25 mouse cellular contexts compared by ENCODE assay signal in genomic region chr5:107027616-107028015, GRCm38 (mm10).
DNase-seq lines count a peak whose midpoint lies in the region; ATAC-seq and TF ChIP-seq lines count a peak whose summit lies in the region.
"Had no signal": no experiment of that assay in that cellular context is flagged by ENCODE, and none has a peak within 500 bp of the region (broad histone marks: within the 10 kb centered on the region; RNA-seq: fewer than 3 reads in every experiment).

No protein-coding gene starts in this region.

- 0 out of 2 replicates have a peak overlapping the region, but pooled peaks have one; percentile 56 for H3K27ac ChIP-seq in intestine, embryonic 15.5 days
- H3K27ac ChIP-seq in intestine, postnatal 0 days (ENCODE audit: low read depth, low read length) = no peak overlapping the region
- H3K27ac ChIP-seq in lung, embryonic 15.5 days = peak overlapping the region; percentile 60
- H3K27ac ChIP-seq: embryonic facial prominence, embryonic 10.5 days; embryonic facial prominence, embryonic 13.5 days; forebrain, embryonic 12.5 days; forebrain, embryonic 15.5 days; heart, adult 2 months; hindbrain, embryonic 14.5 days; hindbrain, postnatal 0 days had no signal

- DNase-seq in heart, adult 11 months = peak; percentile 85
- DNase-seq in heart, postnatal 4 days = no peak
- no peak for DNase-seq in lung, postnatal 25 days (ENCODE audit: low spot score)
- DNase-seq: adrenal gland, adult 8-10 months; adrenal gland, postnatal 25 days; cerebellum, adult 11-12 months; cerebellum, adult 8-10 months; cerebellum, postnatal 10 days; cerebellum, postnatal 36 days; embryo, embryonic 11 days; gastrocnemius, postnatal 25 days; heart, adult 2 months; heart, postnatal 36 days had no signal

- whole genome bisulfite sequencing in intestine, embryonic 15.5 days = 87% methylated on average over 6 of the region's 6 CpGs
- 92% methylated on average over 6 of the region's 6 CpGs for WGBS in intestine, postnatal 0 days
- 81% methylated on average over 6 of the region's 6 CpGs for WGBS in lung, embryonic 15.5 days

- no peaks in the 10 kb centered on the region for H3K27me3 ChIP-seq in intestine, embryonic 15.5 days (replicated peaks)
- H3K27me3 ChIP-seq in intestine, postnatal 0 days (replicated peaks; ENCODE audit: control insufficient read depth, insufficient read depth, low read length) = no peaks in the 10 kb centered on the region
- H3K27me3 ChIP-seq in lung, embryonic 15.5 days = no peaks in the 10 kb centered on the region
- H3K27me3 ChIP-seq: forebrain, embryonic 12.5 days; forebrain, embryonic 15.5 days had no signal

- ATAC-seq in intestine, embryonic 15.5 days = no peak
- ATAC-seq in intestine, postnatal 0 days = no peak
- no peak for ATAC-seq in lung, embryonic 15.5 days (ENCODE audit: borderline replicate concordance, extremely low read depth, low FRiP score, low TSS enrichment)
- ATAC-seq: activated CD4-positive, CD25-positive, alpha-beta regulatory T cell, adult 4 months; forebrain, embryonic 15.5 days; hindbrain, postnatal 0 days had no signal

- H3K9me3 ChIP-seq in intestine, embryonic 15.5 days = no peaks in the 10 kb centered on the region
- H3K9me3 ChIP-seq in intestine, postnatal 0 days (ENCODE audit: control insufficient read depth) = no peaks in the 10 kb centered on the region
- H3K9me3 ChIP-seq in lung, embryonic 15.5 days = no peaks in the 10 kb centered on the region
- H3K9me3 ChIP-seq: embryonic facial prominence, embryonic 13.5 days; forebrain, embryonic 15.5 days had no signal

- no peak for TF ChIP-seq CTCF in intestine, postnatal 0 days (IDR thresholded peaks at IDR 0.05; ENCODE audit: low read depth)

- no peaks in the 10 kb centered on the region for H3K36me3 ChIP-seq in intestine, embryonic 15.5 days
- H3K36me3 ChIP-seq in intestine, postnatal 0 days (ENCODE audit: control insufficient read depth, insufficient read depth) = no peaks in the 10 kb centered on the region
- no peaks in the 10 kb centered on the region for H3K36me3 ChIP-seq in lung, embryonic 15.5 days
- H3K36me3 ChIP-seq: embryonic facial prominence, embryonic 10.5 days; embryonic facial prominence, embryonic 13.5 days; forebrain, embryonic 12.5 days; forebrain, embryonic 15.5 days had no signal

- no peak overlapping the region for H3K9ac ChIP-seq in intestine, embryonic 15.5 days
- no peak overlapping the region for H3K9ac ChIP-seq in intestine, postnatal 0 days (ENCODE audit: low read depth, low read length)
- no peak overlapping the region for H3K9ac ChIP-seq in lung, embryonic 15.5 days
- H3K9ac ChIP-seq: embryonic facial prominence, embryonic 13.5 days; forebrain, embryonic 12.5 days; forebrain, embryonic 15.5 days; hindbrain, embryonic 14.5 days had no signal

- H3K4me2 ChIP-seq in intestine, embryonic 15.5 days (replicated peaks) = no peak overlapping the region
- no peak overlapping the region for H3K4me2 ChIP-seq in intestine, postnatal 0 days (replicated peaks; ENCODE audit: low read depth)
- no peak overlapping the region for H3K4me2 ChIP-seq in lung, embryonic 15.5 days
- H3K4me2 ChIP-seq: embryonic facial prominence, embryonic 13.5 days; forebrain, embryonic 12.5 days; forebrain, embryonic 15.5 days; heart, embryonic 11.5 days; hindbrain, embryonic 14.5 days had no signal

- H3K4me3 ChIP-seq in intestine, embryonic 15.5 days (replicated peaks) = no peak overlapping the region
- no peak overlapping the region for H3K4me3 ChIP-seq in intestine, postnatal 0 days (ENCODE audit: low read depth, low read length)
- no peak overlapping the region for H3K4me3 ChIP-seq in lung, embryonic 15.5 days
- H3K4me3 ChIP-seq: embryonic facial prominence, embryonic 10.5 days; embryonic facial prominence, embryonic 13.5 days; erythroblast, embryonic 14.5 days; forebrain, embryonic 12.5 days; forebrain, embryonic 15.5 days; heart, adult 2 months had no signal

- peaks cover 32% of the 10 kb centered on the region for H3K4me1 ChIP-seq in intestine, embryonic 15.5 days (replicated peaks)
- 0 out of 2 replicates have a peak, but pooled peaks cover 2% of the 10 kb centered on the region for H3K4me1 ChIP-seq in intestine, postnatal 0 days (replicated peaks; ENCODE audit: control insufficient read depth, insufficient read depth, low read length)
- peaks cover 46% of the 10 kb centered on the region for H3K4me1 ChIP-seq in lung, embryonic 15.5 days
- H3K4me1 ChIP-seq: forebrain, embryonic 12.5 days had no signal
